ENCODE assay signal across 8 mouse cellular contexts in genomic region chr14:122534017-122534924, GRCm38 (mm10). TPM values are rescaled to one million over a fixed set of nuclear protein-coding genes. Genes with fewer than 3 reads are reported as not detected.
A peak's percentile ranks its signal among the peaks of the same experiment; 100 is the strongest.
DNase-seq lines count a peak whose midpoint lies in the region; ATAC-seq lines count a peak whose summit lies in the region.

Pcca (plus strand) TSS chr14:122534324.

- peak; percentile 90 for DNase-seq in CD4-positive helper T cell, adult 2 months (ENCODE audit: low read depth, low spot score)
- peak; percentile 87 for DNase-seq in brain, embryonic 18.5 days (ENCODE audit: low read depth, low spot score)
- peak; percentile 97 for DNase-seq in kidney, postnatal 10 days
- DNase-seq in natural killer cell, adult 2 months (ENCODE audit: low spot score in 2 of 2), result peak; percentile 93

- H3K4me3 ChIP-seq in heart, embryonic 13.5 days, result peak within 1 kb of the TSS; percentile 71
- H3K4me3 ChIP-seq in liver, embryonic 12.5 days, result peak within 1 kb of the TSS; percentile 74
- peak within 1 kb of the TSS; percentile 62 for H3K4me3 ChIP-seq in stomach, embryonic 15.5 days (replicated peaks)

- WGBS in heart, embryonic 13.5 days, result 2% methylated on average over 54 of the region's 54 CpGs
- WGBS in liver, embryonic 12.5 days (ENCODE audit: insufficient replicate concordance), result 3% methylated on average over 54 of the region's 54 CpGs
- 2% methylated on average over 54 of the region's 54 CpGs for WGBS in stomach, embryonic 15.5 days

- no peaks in the 10 kb centered on the region for H3K36me3 ChIP-seq in heart, embryonic 13.5 days
- no peaks in the 10 kb centered on the region for H3K36me3 ChIP-seq in liver, embryonic 12.5 days
- no peaks in the 10 kb centered on the region for H3K36me3 ChIP-seq in stomach, embryonic 15.5 days

- H3K4me1 ChIP-seq in heart, embryonic 13.5 days, result peaks cover 19% of the 10 kb centered on the region
- peaks cover 20% of the 10 kb centered on the region for H3K4me1 ChIP-seq in liver, embryonic 12.5 days
- 0 out of 2 replicates have a peak, but pooled peaks cover 4% of the 10 kb centered on the region for H3K4me1 ChIP-seq in stomach, embryonic 15.5 days

- H3K27me3 ChIP-seq in heart, embryonic 13.5 days (replicated peaks), result no peaks in the 10 kb centered on the region
- H3K27me3 ChIP-seq in liver, embryonic 12.5 days (replicated peaks), result no peaks in the 10 kb centered on the region
- H3K27me3 ChIP-seq in stomach, embryonic 15.5 days (replicated peaks), result no peaks in the 10 kb centered on the region

- ATAC-seq in erythroid progenitor cell, adult 5-6 weeks (replicated peaks; ENCODE audit: low FRiP score, poor library complexity, severe bottlenecking), result peak; percentile 99
- ATAC-seq in heart, embryonic 13.5 days (ENCODE audit: extremely low read depth, insufficient number of reproducible peaks, low FRiP score, low TSS enrichment), result peak; percentile 95
- ATAC-seq in liver, embryonic 12.5 days, result peak; percentile 100
- ATAC-seq in stomach, embryonic 15.5 days (ENCODE audit: insufficient read depth, low FRiP score, low read depth), result peak; percentile 100

- H3K4me2 ChIP-seq in heart, embryonic 13.5 days, result peak within 1 kb of the TSS; percentile 75
- peak within 1 kb of the TSS; percentile 91 for H3K4me2 ChIP-seq in liver, embryonic 12.5 days
- H3K4me2 ChIP-seq in stomach, embryonic 15.5 days, result peak within 1 kb of the TSS; percentile 74

- peak within 1 kb of the TSS; percentile 43; the same call in 1 of the 2 replicates for H3K27ac ChIP-seq in heart, embryonic 13.5 days (replicated peaks)
- no peak within 1 kb of the TSS for H3K27ac ChIP-seq in liver, embryonic 12.5 days
- peak within 1 kb of the TSS; percentile 17; the same call in 1 of the 2 replicates for H3K27ac ChIP-seq in stomach, embryonic 15.5 days

- no peaks in the 10 kb centered on the region for H3K9me3 ChIP-seq in heart, embryonic 13.5 days
- no peaks in the 10 kb centered on the region for H3K9me3 ChIP-seq in liver, embryonic 12.5 days (replicated peaks)
- no peaks in the 10 kb centered on the region for H3K9me3 ChIP-seq in stomach, embryonic 15.5 days

- H3K9ac ChIP-seq in heart, embryonic 13.5 days, result peak within 1 kb of the TSS; percentile 79
- peak within 1 kb of the TSS; percentile 72 for H3K9ac ChIP-seq in liver, embryonic 12.5 days
- peak within 1 kb of the TSS; percentile 32; the same call in 1 of the 2 replicates for H3K9ac ChIP-seq in stomach, embryonic 15.5 days

RNA-seq across cellular contexts. Expression of gene Pcca, which starts in this region (rescaled TPM):
- total RNA-seq in erythroid progenitor cell, adult 5-6 weeks (2015; ENCODE audit: low replicate concordance), result 12.6 and 13.0 TPM in 2 replicates
- 2.9 and 12.1 TPM in 2 replicates for total RNA-seq in erythroid progenitor cell, adult 5-6 weeks (2017; ENCODE audit: low replicate concordance)
- polyA plus RNA-seq in heart, embryonic 13.5 days (2015; fragmentation: Nextera tagmentation; extraction: Ambion mirVana), result 22.6 and 22.8 TPM in 2 replicates
- 13.3 and 14.2 TPM in 2 replicates for polyA plus RNA-seq in liver, embryonic 12.5 days (2016; fragmentation: Nextera tagmentation; extraction: Ambion mirVana)
- 19.2 and 20.2 TPM in 2 replicates for polyA plus RNA-seq in stomach, embryonic 15.5 days (2015; fragmentation: Nextera tagmentation; extraction: Ambion mirVana)
